Mouse (Mus musculus) E14TG2a.4 (cell line): ENCODE measurements at regions not wholly inside any gene's neighbourhood (a gene's known extent, or its start where the extent isn't known, plus 50 kb on each side); places are given as distances from the start of the nearest gene placed in this dataset.

Source experiments
- CTCF ChIP-seq: conservative IDR thresholded peaks from 2 replicates; pipeline ENCODE4 v1.5.1; 2014; ENCODE audit warnings: low read length
- NANOG ChIP-seq: IDR thresholded peaks from 2 replicates; pipeline ENCODE4 v1.6.1; 2014; ENCODE audit warnings: borderline replicate concordance, low read length, mixed read lengths

GRCm38 (mm10) chr15:64515179-64515578 lies 302.3 kb upstream of the Gm21798 start:
- TF ChIP-seq CTCF = no peak
- TF ChIP-seq NANOG = no peak
